Mouse (Mus musculus) midbrain, postnatal 0 days (tissue): ENCODE measurements around the gene Cd96. TPM values are rescaled to one million over a fixed set of nuclear protein-coding genes. Genes with fewer than 3 reads are reported as not detected.
"Not testable (repeated sequence)": the region's sequence is repeated elsewhere in the genome, so short reads cannot be mapped to it uniquely, and the experiment has no call there.

Source experiments
- ATAC-seq: fragments of 200-750 bp; cut with Nextera tagmentation; 2 replicates; pipeline ENCODE4 v1.8.0; 2017; ENCODE audit warnings: moderate number of reproducible peaks, mild to moderate bottlenecking, moderate TSS enrichment, moderate library complexity; ENCODE audit not compliant: low FRiP score
- DNase-seq: peaks from one replicate; pipeline ENCODE4 v3.0.0-alpha.2; 2015; ENCODE audit warnings: low spot score
- H3K27ac ChIP-seq: fragments of 300-500 bp; sonication (generic); 2 replicates; pipeline ENCODE4 v1.5.1; 2014; ENCODE audit warnings: low read depth, mild to moderate bottlenecking, low read length, mixed read lengths
- H3K27me3 ChIP-seq: fragments of 300-500 bp; sonication (generic); 2 replicates; pipeline ENCODE4 v1.6.1; 2014; ENCODE audit warnings: low read length, control low read depth, mixed read lengths; ENCODE audit not compliant: insufficient read depth
- H3K36me3 ChIP-seq: fragments of 300-500 bp; sonication (generic); 2 replicates; pipeline ENCODE4 v1.6.1; 2014; ENCODE audit warnings: low read length, control low read depth, mixed read lengths; ENCODE audit not compliant: insufficient read depth
- H3K4me1 ChIP-seq: fragments of 300-500 bp; sonication (generic); 2 replicates; pipeline ENCODE4 v1.6.1; 2014; ENCODE audit warnings: mild to moderate bottlenecking, control low read depth, antibody characterized with exemption, low read length, mixed read lengths; ENCODE audit not compliant: insufficient read depth
- H3K4me2 ChIP-seq: fragments of 300-500 bp; sonication (generic); 2 replicates; pipeline ENCODE4 v1.6.1; 2014; ENCODE audit warnings: low read depth, mild to moderate bottlenecking, low read length, mixed read lengths; ENCODE audit not compliant: poor library complexity, severe bottlenecking
- H3K4me3 ChIP-seq: fragments of 300-500 bp; sonication (generic); 2 replicates; pipeline ENCODE4 v1.5.1; 2014; ENCODE audit warnings: low read depth, mild to moderate bottlenecking, low read length, moderate library complexity
- H3K9ac ChIP-seq: fragments of 300-500 bp; sonication (generic); replicated peaks from 2 replicates; pipeline ENCODE4 v1.6.1; 2014; ENCODE audit warnings: mild to moderate bottlenecking, low read length, moderate library complexity, mixed read lengths; ENCODE audit not compliant: poor library complexity, severe bottlenecking
- H3K9me3 ChIP-seq: fragments of 300-500 bp; sonication (generic); 2 replicates; pipeline ENCODE4 v1.6.1; 2016; ENCODE audit warnings: low read length, control low read depth
- CTCF ChIP-seq: IDR thresholded peaks from 2 replicates; pipeline ENCODE4 v1.5.1; 2016; ENCODE audit warnings: antibody characterized with exemption, mild to moderate bottlenecking
- WGBS: fragments of 180-500 bp; shearing (Covaris S2); extraction: QIAGEN DNeasy Blood & Tissue Kit; methylation state at CpG from one replicate; pipeline ENCODE4 v1.1.7; 2014; 5-methylcytosine and 5-hydroxymethylcytosine counted together
- polyA plus RNA-seq: library from polyadenylated mRNA; unstranded; fragments of >200 nt; fragmentation: Nextera tagmentation; extraction: Ambion mirVana; gene quantifications from 2 replicates; pipeline ENCODE4 v1.2.1, GENCODE M21; 2015
- total RNA-seq: library from RNA; depleted of rRNA; stranded (reverse); fragments of >200 nt; gene quantifications from 2 replicates; pipeline ENCODE4 v1.2.3, GENCODE M21; 2014; rRNA removed

Cd96 gene
- total RNA-seq: not detected in 2 replicates
- polyA plus RNA-seq: 0.11 and 0.17 TPM in 2 replicates

DNA sequence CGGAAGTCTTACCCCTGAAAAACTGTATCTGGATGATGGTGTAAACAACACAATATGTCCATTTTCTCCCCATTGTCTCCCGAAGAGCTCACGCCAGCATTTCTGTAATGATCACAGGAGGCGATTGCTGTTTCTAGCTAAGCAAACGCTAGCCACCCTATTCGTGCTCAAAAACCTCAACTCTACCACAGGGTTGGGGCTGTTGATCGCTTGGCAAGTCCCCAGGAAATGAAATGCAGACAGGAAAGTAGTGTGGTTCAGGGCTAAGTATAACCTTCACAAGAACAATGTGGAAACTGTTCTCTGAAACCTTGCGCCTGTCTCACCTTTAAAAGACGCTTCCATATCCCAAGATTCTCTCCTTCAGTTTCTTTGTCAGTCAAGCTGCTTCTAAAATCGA is at the start of gene Cd96:
TSS of gene Cd96 (minus strand) at position 232 of the 400 bp plus-strand sequence.
- H3K27me3 ChIP-seq: no peaks in the 10 kb centered on the region
- no peaks in the 10 kb centered on the region for H3K36me3 ChIP-seq
- H3K4me3 ChIP-seq: no peak within 1 kb of the TSS
- H3K27ac ChIP-seq: no peak within 1 kb of the TSS
- no peak within 1 kb of the TSS for H3K9ac ChIP-seq
- WGBS: 81% methylated on average over 10 of the region's 10 CpGs
- ATAC-seq (no peak), DNase-seq (no peak)
- H3K9me3 ChIP-seq: no peaks in the 10 kb centered on the region
- no peak within 1 kb of the TSS for H3K4me2 ChIP-seq
- no peaks in the 10 kb centered on the region for H3K4me1 ChIP-seq
- TF ChIP-seq CTCF: no peak

DNA sequence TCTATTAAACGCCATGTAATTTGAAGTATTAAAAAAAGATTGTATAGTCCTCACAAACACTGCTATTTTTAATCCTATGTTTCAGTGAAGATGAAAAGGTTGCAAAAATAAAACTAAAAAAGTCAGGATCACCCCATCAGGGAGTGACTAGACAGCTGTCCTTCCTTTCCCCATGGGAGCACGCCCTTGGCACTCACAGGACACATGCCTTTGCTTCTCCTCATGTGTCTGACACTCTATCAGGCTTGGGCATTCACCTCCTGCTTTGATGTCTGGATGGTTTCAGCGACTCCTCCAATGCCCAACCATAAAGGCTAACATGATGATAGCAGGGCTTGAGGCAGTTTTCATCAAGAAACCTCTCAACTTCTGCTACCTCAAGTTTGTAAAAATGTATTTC is 46.9 kb upstream of the Cd96 start:
- no peak for ATAC-seq
- Histone ChIP-seq H3K27ac (no peak overlapping the region), H3K4me2 (no peak overlapping the region), H3K4me3 (no peak overlapping the region), H3K36me3 (no peaks in the 10 kb centered on the region), H3K4me1 (no peaks in the 10 kb centered on the region), H3K27me3 (no peaks in the 10 kb centered on the region), H3K9me3 (no peaks in the 10 kb centered on the region), H3K9ac (no peak overlapping the region)
- TF ChIP-seq CTCF: no peak
- 73% methylated on average over 3 of the region's 3 CpGs for WGBS
- no peak for DNase-seq

DNA sequence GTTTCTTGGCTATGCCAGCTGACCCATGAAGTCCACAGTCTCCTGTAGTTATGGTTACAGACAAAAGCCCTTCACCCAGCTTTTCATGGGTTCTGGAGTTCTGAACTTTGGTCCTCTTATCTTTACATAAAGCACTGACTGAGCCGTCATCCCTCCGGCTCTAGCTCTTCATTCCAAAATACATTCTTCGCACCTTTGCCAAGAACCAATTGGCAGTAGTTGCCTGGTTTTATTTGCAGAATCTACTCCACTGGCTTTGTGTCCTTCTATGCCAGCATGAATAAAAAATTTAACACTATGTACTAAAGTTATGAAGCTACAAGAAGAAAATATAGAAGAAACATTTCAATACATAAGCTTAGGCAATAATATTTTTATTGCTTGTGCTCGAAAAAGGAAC is 45.3 kb upstream of the Cd96 start:
- no peak for DNase-seq
- Histone ChIP-seq H3K36me3 (no peaks in the 10 kb centered on the region), H3K9ac (no peak overlapping the region), H3K4me3 (no peak overlapping the region), H3K27me3 (no peaks in the 10 kb centered on the region), H3K4me2 (no peak overlapping the region), H3K27ac (no peak overlapping the region), H3K9me3 (no peaks in the 10 kb centered on the region), H3K4me1 (no peaks in the 10 kb centered on the region)
- TF ChIP-seq CTCF: no peak
- no peak for ATAC-seq
- 78% methylated on average over 4 of the region's 4 CpGs for WGBS

DNA sequence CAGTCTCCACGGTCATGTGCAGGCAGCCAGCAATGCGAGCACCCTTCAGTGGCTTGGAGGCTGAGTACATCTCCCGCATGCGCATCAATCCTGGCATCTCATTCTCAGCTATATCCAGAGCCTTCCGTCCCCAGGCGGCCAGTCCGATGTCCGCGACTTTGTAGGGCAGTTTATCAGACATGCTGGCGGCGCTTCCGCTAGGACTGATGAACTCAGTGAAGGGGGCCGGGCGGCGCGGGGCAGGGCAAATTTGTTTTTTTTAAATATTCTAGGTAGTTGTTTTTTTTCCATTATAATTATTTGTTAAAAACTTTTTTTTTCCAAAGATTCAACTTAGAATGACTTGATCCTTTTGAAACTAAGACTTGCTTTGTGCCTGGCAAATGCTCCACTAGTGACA is 34.8 kb upstream of the Cd96 start, which contains the start of gene Gm4737:
TSS of gene Gm4737 (minus strand) at position 246 of the 400 bp plus-strand sequence.
- over 99% methylated on average over 9 of the region's 16 CpGs for WGBS
- not testable (repeated sequence) for H3K27ac ChIP-seq, H3K27me3 ChIP-seq, H3K9ac ChIP-seq, H3K4me1 ChIP-seq, ATAC-seq, H3K4me2 ChIP-seq, H3K4me3 ChIP-seq, DNase-seq, H3K36me3 ChIP-seq, H3K9me3 ChIP-seq

DNA sequence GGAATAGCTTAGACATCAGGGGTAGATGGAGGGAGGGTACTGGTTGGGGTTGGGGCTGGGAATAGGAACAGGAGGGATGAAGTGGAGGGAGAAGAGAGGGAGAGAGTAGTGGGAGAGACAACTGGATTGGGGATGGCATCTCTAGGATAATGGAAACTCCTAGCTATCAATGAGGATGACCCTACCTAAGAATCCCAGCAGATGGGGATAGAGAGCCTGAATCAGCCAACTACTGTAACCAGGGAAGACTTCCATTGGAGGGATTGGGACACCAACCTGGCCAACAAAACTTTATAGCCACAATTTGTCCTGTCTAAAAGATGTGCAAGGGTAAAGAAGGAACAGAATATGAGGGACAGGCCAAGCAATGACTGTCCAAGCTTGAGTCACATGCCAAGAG is 31.1 kb upstream of the Cd96 start:
- no peaks in the 10 kb centered on the region for H3K27me3 ChIP-seq
- no peak overlapping the region for H3K4me2 ChIP-seq
- ATAC-seq (no peak), DNase-seq (no peak)
- no peak overlapping the region for H3K4me3 ChIP-seq
- H3K9ac ChIP-seq: no peak overlapping the region
- no peaks in the 10 kb centered on the region for H3K4me1 ChIP-seq
- H3K9me3 ChIP-seq: no peaks in the 10 kb centered on the region
- no peaks in the 10 kb centered on the region for H3K36me3 ChIP-seq
- no peak overlapping the region for H3K27ac ChIP-seq
- peak; percentile 22 for TF ChIP-seq CTCF

DNA sequence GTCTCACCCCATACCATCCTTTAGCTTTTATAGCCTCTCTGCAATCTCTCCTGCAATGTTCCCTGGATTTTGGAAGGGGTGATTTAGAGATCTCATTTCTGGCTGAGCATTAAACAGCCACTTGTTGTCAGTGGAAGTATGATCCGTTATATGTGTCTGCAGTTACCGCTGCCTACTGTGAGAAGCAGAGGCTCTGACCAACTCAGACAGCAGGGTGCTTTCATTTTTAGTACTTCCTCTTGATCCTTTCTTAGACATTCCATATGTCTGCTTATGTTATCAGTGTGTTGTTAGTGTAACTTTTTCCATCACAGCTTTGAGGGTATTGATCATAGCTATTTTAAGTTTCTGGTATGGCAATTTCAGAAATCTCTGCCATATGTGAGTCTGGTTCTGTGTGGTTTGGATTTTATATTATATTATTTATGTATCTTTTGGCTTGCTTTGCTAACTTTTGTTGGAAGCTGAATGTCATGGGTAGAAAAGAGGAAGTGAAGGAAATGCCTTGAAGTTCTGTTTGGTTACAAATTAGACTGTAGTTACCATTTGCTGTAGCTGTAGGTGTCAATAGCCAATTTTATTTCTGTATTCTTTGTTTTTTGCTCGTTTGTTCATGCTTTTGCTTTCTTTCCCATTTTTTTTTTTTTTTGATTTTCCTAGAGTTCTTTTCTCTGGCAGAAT is 28.8 kb upstream of the Cd96 start:
- no peak overlapping the region for H3K27ac ChIP-seq
- no peak overlapping the region for H3K9ac ChIP-seq
- TF ChIP-seq CTCF: no peak
- H3K4me1 ChIP-seq: no peaks in the 10 kb centered on the region
- H3K9me3 ChIP-seq: no peaks in the 10 kb centered on the region
- no peak overlapping the region for H3K4me2 ChIP-seq
- H3K27me3 ChIP-seq: no peaks in the 10 kb centered on the region
- 64% methylated on average over 3 of the region's 3 CpGs for WGBS
- H3K4me3 ChIP-seq: no peak overlapping the region
- DNase-seq (no peak), ATAC-seq (no peak)
- H3K36me3 ChIP-seq: no peaks in the 10 kb centered on the region
